Mouse (Mus musculus) MEL (cell line): ENCODE data around the gene Aco2. TPM values are rescaled to one million over a fixed set of nuclear protein-coding genes. Genes with fewer than 3 reads are reported as not detected.

ENCODE experiments used
- DNase-seq: peaks from one replicate; pipeline ENCODE4 v3.0.0; 2011; ENCODE audit warnings: low read depth, low spot score
- H3K27ac ChIP-seq: 2 replicates; pipeline ENCODE4 v1.5.1; 2012; ENCODE audit warnings: low read depth, mild to moderate bottlenecking, control low read depth, low read length, moderate library complexity; ENCODE audit not compliant: control insufficient read depth
- H3K27me3 ChIP-seq, 2 experiments: fragments of 150-350 bp in 1 of 2; sonication (generic) in 1 of 2; 2 replicates each; pipeline ENCODE4 v1.6.1; 2012; ENCODE audit warnings: low read length in 2 of 2, mild to moderate bottlenecking in 2 of 2, improper control_type of control experiment in 1 of 2, moderate library complexity in 1 of 2; ENCODE audit not compliant: insufficient read depth in 2 of 2, control insufficient read depth in 1 of 2
- H3K36me3 ChIP-seq, 2 experiments: 2 replicates each; pipeline ENCODE4 v1.6.1; 2012 to 2014; ENCODE audit warnings: low read length in 2 of 2, improper control_type of control experiment in 1 of 2, inconsistent platforms in 1 of 2, mild to moderate bottlenecking in 1 of 2; ENCODE audit not compliant: insufficient read depth in 2 of 2, control insufficient read depth in 1 of 2
- H3K4me1 ChIP-seq, 2 experiments: fragments of 150-350 bp in 1 of 2; sonication (generic) in 1 of 2; 2 replicates each; pipeline ENCODE4 v1.6.1; 2012; ENCODE audit warnings: low read length in 2 of 2, improper control_type of control experiment in 1 of 2, mild to moderate bottlenecking in 1 of 2; ENCODE audit not compliant: insufficient read depth in 2 of 2, control insufficient read depth in 1 of 2
- H3K4me3 ChIP-seq, 2 experiments: fragments of 150-350 bp in 1 of 2; sonication (generic) in 1 of 2; 2 replicates each; pipeline ENCODE4 v1.5.1; 2012; ENCODE audit warnings: low read depth in 2 of 2, low read length in 2 of 2, mild to moderate bottlenecking in 2 of 2, moderate library complexity in 2 of 2, control low read depth in 1 of 2, improper control_type of control experiment in 1 of 2; ENCODE audit not compliant: control insufficient read depth in 1 of 2, insufficient read depth in 1 of 2
- H3K79me2 ChIP-seq: 2 replicates; pipeline ENCODE4 v1.6.1; 2012; ENCODE audit warnings: mild to moderate bottlenecking, low read length, moderate library complexity; ENCODE audit not compliant: control insufficient read depth, poor library complexity, insufficient read depth
- H3K9ac ChIP-seq: 2 replicates; pipeline ENCODE4 v1.6.1; 2012; ENCODE audit warnings: low read depth, mild to moderate bottlenecking, control low read depth, low read length, moderate library complexity; ENCODE audit not compliant: control insufficient read depth, poor library complexity, severe bottlenecking
- H3K9me3 ChIP-seq: fragments of 150-350 bp; sonication (generic); replicated peaks from 2 replicates; pipeline ENCODE4 v1.6.1; 2012; ENCODE audit warnings: mild to moderate bottlenecking, low read length, improper control_type of control experiment, moderate library complexity; ENCODE audit not compliant: insufficient read depth
- CHD1 ChIP-seq: IDR thresholded peaks from 2 replicates; pipeline ENCODE4 v1.6.1; 2012; ENCODE audit warnings: low read depth, mild to moderate bottlenecking, inconsistent platforms, low read length, improper control_type of control experiment
- CHD2 ChIP-seq: IDR thresholded peaks from 2 replicates; pipeline ENCODE4 v1.6.1; 2011; ENCODE audit warnings: low read length, improper control_type of control experiment
- CTCF ChIP-seq, 3 experiments: IDR thresholded peaks in 2 of 3; conservative IDR thresholded peaks in 1 of 3; 2 replicates each; pipeline ENCODE4 v1.5.1; 2011 to 2012; ENCODE audit warnings: low read length in 3 of 3, low read depth in 2 of 3, mild to moderate bottlenecking in 2 of 3, improper control_type of control experiment in 1 of 3, inconsistent platforms in 1 of 3, mixed read lengths in 1 of 3, moderate library complexity in 1 of 3; ENCODE audit not compliant: control insufficient read depth in 1 of 3, insufficient read depth in 1 of 3, poor library complexity in 1 of 3, severe bottlenecking in 1 of 3
- E2F4 ChIP-seq: IDR thresholded peaks from 2 replicates; pipeline ENCODE4 v1.6.1; 2011; ENCODE audit warnings: low read depth, low read length, improper control_type of control experiment, borderline replicate concordance
- ELF1 ChIP-seq: IDR thresholded peaks from 2 replicates; pipeline ENCODE4 v1.6.1; 2014; ENCODE audit warnings: low read depth, mild to moderate bottlenecking, inconsistent platforms, low read length, improper control_type of control experiment, moderate library complexity
- EP300 ChIP-seq, 2 experiments: IDR thresholded peaks; 2 replicates each; pipeline ENCODE4 v1.6.1; 2011; ENCODE audit warnings: improper control_type of control experiment in 2 of 2, low read length in 2 of 2, low read depth in 1 of 2, mild to moderate bottlenecking in 1 of 2
- ETS1 ChIP-seq: IDR thresholded peaks from 2 replicates; pipeline ENCODE4 v1.6.1; 2012; ENCODE audit warnings: low read depth, mild to moderate bottlenecking, inconsistent platforms, low read length, improper control_type of control experiment, moderate library complexity
- GABPA ChIP-seq: IDR thresholded peaks from 2 replicates; pipeline ENCODE4 v1.6.1; 2012; ENCODE audit warnings: low read depth, mild to moderate bottlenecking, inconsistent platforms, low read length, improper control_type of control experiment, moderate library complexity
- GATA1 ChIP-seq: IDR thresholded peaks from 2 replicates; pipeline ENCODE4 v1.6.1; 2011; ENCODE audit warnings: low read depth, low read length, improper control_type of control experiment
- HCFC1 ChIP-seq: IDR thresholded peaks from 2 replicates; pipeline ENCODE4 v1.6.1; 2012; ENCODE audit warnings: low read depth, mild to moderate bottlenecking, inconsistent platforms, low read length, improper control_type of control experiment, moderate library complexity
- JUND ChIP-seq: IDR thresholded peaks from 2 replicates; pipeline ENCODE4 v1.6.1; 2011; ENCODE audit warnings: low read depth, mild to moderate bottlenecking, improper control_type of control experiment, low read length
- KAT2A ChIP-seq: conservative IDR thresholded peaks from 2 replicates; pipeline ENCODE4 v1.6.1; 2012; ENCODE audit warnings: low read depth, low read length, improper control_type of control experiment, inconsistent platforms
- MAFK ChIP-seq: IDR thresholded peaks from 2 replicates; pipeline ENCODE4 v1.6.1; 2011; ENCODE audit warnings: low read depth, mild to moderate bottlenecking, low read length, improper control_type of control experiment, borderline replicate concordance
- MAX ChIP-seq: IDR thresholded peaks from 2 replicates; pipeline ENCODE4 v1.6.1; 2011; ENCODE audit warnings: low read length, improper control_type of control experiment
- MAZ ChIP-seq: IDR thresholded peaks from 2 replicates; pipeline ENCODE4 v1.6.1; 2012; ENCODE audit warnings: low read depth, mild to moderate bottlenecking, inconsistent platforms, low read length, improper control_type of control experiment
- MEF2A ChIP-seq: IDR thresholded peaks from 2 replicates; pipeline ENCODE4 v1.6.1; 2014; ENCODE audit warnings: low read depth, mild to moderate bottlenecking, inconsistent platforms, low read length, improper control_type of control experiment; ENCODE audit not compliant: poor library complexity, insufficient replicate concordance, severe bottlenecking; ENCODE audit errors: extremely low read depth
- MYB ChIP-seq: IDR thresholded peaks from 2 replicates; pipeline ENCODE4 v1.6.1; 2011; ENCODE audit warnings: mild to moderate bottlenecking, low read depth, low read length, improper control_type of control experiment
- POLR2A ChIP-seq, 2 experiments: IDR thresholded peaks; 2 replicates each; pipeline ENCODE4 v1.6.1; 2011 to 2012; ENCODE audit warnings: low read length in 2 of 2, mild to moderate bottlenecking in 2 of 2, control low read depth in 1 of 2, improper control_type of control experiment in 1 of 2, low read depth in 1 of 2, moderate library complexity in 1 of 2; ENCODE audit not compliant: control insufficient read depth in 1 of 2, insufficient read depth in 1 of 2, poor library complexity in 1 of 2
- POLR2AphosphoS5 ChIP-seq: IDR thresholded peaks from 2 replicates; pipeline ENCODE4 v1.6.1; 2012; ENCODE audit warnings: low read depth, borderline replicate concordance, mild to moderate bottlenecking, inconsistent platforms, low read length, moderate library complexity, mixed read lengths
- RAD21 ChIP-seq: IDR thresholded peaks from 2 replicates; pipeline ENCODE4 v1.6.1; 2011; ENCODE audit warnings: mild to moderate bottlenecking, low read depth, low read length, improper control_type of control experiment
- SMC3 ChIP-seq: IDR thresholded peaks from 2 replicates; pipeline ENCODE4 v1.6.1; 2011; ENCODE audit warnings: low read depth, low read length, improper control_type of control experiment
- TBP ChIP-seq: IDR thresholded peaks from 2 replicates; pipeline ENCODE4 v1.8.0; 2011; ENCODE audit warnings: low read depth, low read length, improper control_type of control experiment
- TCF12 ChIP-seq: IDR thresholded peaks from 2 replicates; pipeline ENCODE4 v1.6.1; 2014; ENCODE audit warnings: low read depth, mild to moderate bottlenecking, inconsistent platforms, low read length, improper control_type of control experiment, moderate library complexity
- UBTF ChIP-seq: IDR thresholded peaks from 2 replicates; pipeline ENCODE4 v1.6.1; 2012; ENCODE audit warnings: low read depth, mild to moderate bottlenecking, inconsistent platforms, low read length, improper control_type of control experiment, moderate library complexity, borderline replicate concordance; ENCODE audit not compliant: insufficient read depth
- USF1 ChIP-seq: IDR thresholded peaks from 2 replicates; pipeline ENCODE4 v1.6.1; 2014; ENCODE audit warnings: low read depth, mild to moderate bottlenecking, inconsistent platforms, low read length, improper control_type of control experiment, moderate library complexity
- USF2 ChIP-seq, 2 experiments: IDR thresholded peaks; 2 replicates each; pipeline ENCODE4 v1.6.1; 2011 to 2012; ENCODE audit warnings: improper control_type of control experiment in 2 of 2, low read length in 2 of 2, borderline replicate concordance in 1 of 2, inconsistent platforms in 1 of 2, low read depth in 1 of 2, mild to moderate bottlenecking in 1 of 2; ENCODE audit not compliant: insufficient read depth in 1 of 2
- ZC3H11A ChIP-seq: IDR thresholded peaks from 2 replicates; pipeline ENCODE4 v1.6.1; 2012; ENCODE audit warnings: low read depth, mild to moderate bottlenecking, inconsistent platforms, low read length, improper control_type of control experiment
- ZKSCAN1 ChIP-seq: IDR thresholded peaks from 2 replicates; pipeline ENCODE4 v1.6.1; 2012; ENCODE audit warnings: low read depth, mild to moderate bottlenecking, inconsistent platforms, low read length, improper control_type of control experiment, moderate library complexity
- ZMIZ1 ChIP-seq: IDR thresholded peaks from 2 replicates; pipeline ENCODE4 v1.6.1; 2012; ENCODE audit warnings: low read depth, mild to moderate bottlenecking, inconsistent platforms, low read length, improper control_type of control experiment, moderate library complexity
- ZNF384 ChIP-seq: IDR thresholded peaks from 2 replicates; pipeline ENCODE4 v1.6.1; 2012; ENCODE audit warnings: low read depth, mild to moderate bottlenecking, inconsistent platforms, low read length, improper control_type of control experiment
- polyA plus RNA-seq, 2 experiments: library from polyadenylated mRNA; stranded (reverse) in 1 of 2; unstranded in 1 of 2; fragments of >175 nt in 1 of 2; fragments of >200 nt in 1 of 2; gene quantifications; 2 replicates each; pipeline versions ENCODE4 v1.2.1 to v1.2.4; 2012; ENCODE audit warnings: low replicate concordance in 2 of 2, low read depth in 1 of 2; ENCODE audit not compliant: insufficient read length in 2 of 2, insufficient read depth in 1 of 2, missing spikeins in 1 of 2
- total RNA-seq: library from RNA; depleted of rRNA; stranded (reverse); fragments of 300-350 nt; gene quantifications from 2 replicates; pipeline ENCODE4 v1.2.3, GENCODE M21; 2012

Aco2 gene
- total and polyA plus RNA-seq, 3 experiments, result 248 to 1,242 (median 447) TPM

- TF ChIP-seq ELF1 (peak; percentile 34; the same call in 1 of the 2 replicates), USF2 (IDR thresholded peaks at IDR 0.05; ENCODE audit: borderline replicate concordance in 1 of 2, insufficient read depth in 1 of 2, low read depth in 1 of 2, low read length in 2 of 2) (no peak), HCFC1 (peak; percentile 93), CHD2 (peak; percentile 36), TBP (peak; percentile 68), JUND (no peak), TCF12 (peak; percentile 65), ZNF384 (0 out of 2 replicates have a peak, but pooled peaks have one; percentile 30), UBTF (no peak), ZC3H11A (no peak), CHD1 (no peak), ZMIZ1 (peak; percentile 34; the same call in 1 of the 2 replicates), KAT2A (peak; percentile 66)
Measured at GRCm38 (mm10) chr15:81859330-81860255, 12.5 kb upstream of the Aco2 start (continued).

DNA sequence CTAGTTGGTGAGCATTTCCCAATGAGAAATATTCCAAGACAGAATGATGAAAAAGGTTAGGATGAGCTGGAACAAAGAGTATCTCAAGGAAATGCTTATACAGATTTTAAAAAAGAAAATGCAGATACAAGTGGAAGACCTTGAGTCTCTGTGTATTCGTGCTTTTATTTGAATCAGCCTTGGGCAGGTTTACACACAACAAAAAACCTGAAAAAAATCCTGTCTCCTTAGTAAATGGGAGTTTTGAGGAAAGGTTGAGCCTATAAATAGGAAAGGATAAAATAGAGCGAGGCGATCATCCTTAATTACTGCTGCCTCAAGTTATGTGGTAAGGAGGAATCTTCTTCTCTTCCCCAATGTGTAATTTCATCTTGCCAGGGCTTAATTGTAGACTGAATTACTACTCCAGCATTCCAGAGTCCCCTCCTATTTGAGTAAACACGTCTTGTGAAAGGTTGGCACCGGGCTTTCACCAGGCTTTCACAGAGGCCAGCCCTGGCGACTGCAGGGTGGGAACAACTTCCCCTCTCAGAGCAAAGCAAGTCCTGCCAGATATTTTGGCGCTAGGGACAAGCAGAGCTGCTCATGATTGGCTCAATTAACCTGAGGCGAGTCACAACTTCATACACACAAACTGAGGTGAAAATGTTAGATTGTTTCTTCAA, 11.5 kb upstream of the Aco2 start:
- no peaks in the 10 kb centered on the region for H3K9me3 ChIP-seq
- H3K9ac ChIP-seq, result peak overlapping the region; percentile 77
- peak; percentile 89 for DNase-seq
- peaks cover 18 to 22% of the 10 kb centered on the region in 2 experiments for H3K4me1 ChIP-seq
- peak overlapping the region; percentile 48 to 84 for H3K4me3 ChIP-seq
- H3K27me3 ChIP-seq, result no peaks in the 10 kb centered on the region
- H3K27ac ChIP-seq, result peak overlapping the region; percentile 91
- H3K79me2 ChIP-seq, result peaks cover 32% of the 10 kb centered on the region
- H3K36me3 ChIP-seq, result peaks cover 0 to 27% of the 10 kb centered on the region in 2 experiments; a peak in 3 of 4 replicates
- no peak for TF ChIP-seq RAD21
- TF ChIP-seq POLR2A (IDR thresholded peaks at IDR 0.05; ENCODE audit: control insufficient read depth in 1 of 2, insufficient read depth in 1 of 2, low read depth in 1 of 2, low read length in 2 of 2, poor library complexity in 1 of 2), result peak in 1 of 2 experiments; percentile 74; a peak in 2 of 4 replicates
- no peak for TF ChIP-seq CHD1
- TF ChIP-seq E2F4, result peak; percentile 87
- no peak for TF ChIP-seq UBTF
- peak; percentile 63; the same call in 1 of the 2 replicates for TF ChIP-seq MAFK
- TF ChIP-seq HCFC1, result peak; percentile 42; the same call in 1 of the 2 replicates
- TF ChIP-seq MEF2A, result no peak
- 0 out of 2 replicates have a peak, but pooled peaks have one; percentile 35 for TF ChIP-seq ETS1
- 0 out of 2 replicates have a peak, but pooled peaks have one; percentile 7 for TF ChIP-seq ZC3H11A
- no peak for TF ChIP-seq GATA1
- TF ChIP-seq ZMIZ1, result no peak
- no peak for TF ChIP-seq MAZ
- TF ChIP-seq KAT2A, result no peak
- no peak for TF ChIP-seq GABPA
- no peak for TF ChIP-seq SMC3
- TF ChIP-seq EP300 (IDR thresholded peaks at IDR 0.05; ENCODE audit: low read depth in 1 of 2, low read length in 2 of 2), result no peak
- TF ChIP-seq POLR2AphosphoS5, result no peak
- no peak for TF ChIP-seq ZKSCAN1
- TF ChIP-seq CTCF (IDR thresholded peaks at IDR 0.05 in 2 of 3, conservative IDR thresholded peaks at IDR 0.05 in 1 of 3; ENCODE audit: control insufficient read depth in 1 of 3, insufficient read depth in 1 of 3, low read depth in 2 of 3, low read length in 3 of 3, poor library complexity in 1 of 3, severe bottlenecking in 1 of 3), result no peak
- TF ChIP-seq USF1, result no peak
- TF ChIP-seq MAX, result peak; percentile 12; the same call in 1 of the 2 replicates
- no peak for TF ChIP-seq USF2 (IDR thresholded peaks at IDR 0.05; ENCODE audit: borderline replicate concordance in 1 of 2, insufficient read depth in 1 of 2, low read depth in 1 of 2, low read length in 2 of 2)
- TF ChIP-seq MYB, result no peak
